Mouse (Mus musculus) liver, embryonic 14.5 days (tissue): ENCODE results near the gene Tmbim7.

ENCODE experiments used
- CTCF ChIP-seq: IDR thresholded peaks from 2 replicates; pipeline ENCODE4 v1.5.1; 2016; ENCODE audit warnings: antibody characterized with exemption, low read depth, control low read depth
- EP300 ChIP-seq: IDR thresholded peaks from 2 replicates; pipeline ENCODE4 v1.6.1; 2016; ENCODE audit warnings: antibody characterized with exemption, low read depth

GRCm38 (mm10) chr5:3646539-3646938, 4.4 kb upstream of the Tmbim7 start:
- TF ChIP-seq EP300: no peak
- TF ChIP-seq CTCF: no peak
